Mouse (Mus musculus): ENCODE results near the gene Stxbp2.

- no peak for TF ChIP-seq CTCF (IDR thresholded peaks at IDR 0.05; ENCODE audit: low read depth, low read length)
- TF ChIP-seq POLR2A (IDR thresholded peaks at IDR 0.05; ENCODE audit: extremely low read depth, insufficient read depth, low read length) = no peak
These were observed 43.9 kb downstream of the Stxbp2 start for GRCm38 (mm10) chr8:3674671-3675070.

All from liver, adult 2 months (tissue).